Mouse (Mus musculus): Measurements from ENCODE around the gene Zmiz1. TPM values are rescaled to one million over a fixed set of nuclear protein-coding genes. Genes with fewer than 3 reads are reported as not detected.

Zmiz1 gene
- 38.9 and 51.0 TPM in 2 replicates for polyA plus RNA-seq (2012; rRNA removed)

DNA sequence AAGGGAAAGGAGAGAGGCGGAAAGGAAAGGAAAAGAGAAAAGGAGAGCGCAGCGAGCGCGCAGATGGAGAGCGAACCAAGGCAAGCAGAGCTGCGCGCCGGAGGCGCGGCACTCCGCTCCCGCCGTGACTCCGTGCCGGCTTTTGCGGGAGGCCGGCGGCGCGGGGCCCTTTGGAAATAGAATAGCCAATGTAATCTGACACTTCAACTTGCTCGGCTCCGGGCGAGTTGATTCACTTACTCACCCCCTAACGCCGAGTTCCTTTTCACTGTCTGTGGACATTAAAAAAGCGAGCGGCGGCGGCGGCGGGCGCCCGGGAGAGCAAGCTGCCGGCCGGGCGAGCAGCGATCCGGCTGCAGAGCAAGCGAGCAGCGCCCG lies at the start of gene Zmiz1:
Gene Zmiz1, plus strand, starts transcription at position 170 of the 378 bp plus-strand sequence.

DNA sequence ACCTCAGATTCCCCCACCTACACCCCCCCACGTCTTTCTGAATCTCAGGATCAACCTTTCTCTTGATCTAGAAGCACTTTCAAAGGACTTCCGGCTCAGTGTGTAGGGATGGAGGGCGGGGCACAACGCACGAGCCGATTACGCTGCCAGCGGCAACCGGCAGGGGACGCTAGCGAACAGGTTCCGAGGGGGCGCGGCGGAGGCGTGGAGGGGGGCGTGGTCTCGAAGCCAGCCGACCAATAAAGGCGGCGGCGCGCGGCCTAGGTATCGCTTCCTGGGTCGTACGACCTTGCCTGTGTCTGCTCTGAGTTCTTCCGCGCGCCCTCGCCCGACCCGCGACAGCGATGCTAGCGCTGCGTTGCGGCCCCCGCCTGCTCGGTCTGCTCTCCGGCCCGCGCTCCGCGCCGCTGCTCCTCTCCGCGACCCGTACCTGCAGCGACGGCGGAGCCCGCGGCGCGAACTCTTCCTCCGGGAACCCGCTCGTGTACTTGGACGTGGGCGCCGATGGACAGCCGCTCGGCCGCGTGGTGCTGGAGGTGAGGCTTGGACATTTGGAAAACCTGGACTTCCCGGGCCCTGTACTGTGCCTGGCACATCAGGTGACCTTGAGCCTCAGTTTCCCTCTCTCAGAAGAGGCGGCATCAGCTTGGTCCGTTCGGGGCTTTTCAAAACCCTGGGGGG lies 235.0 kb downstream of the Zmiz1 start, which contains the start of gene Ppif:
Gene Ppif, plus strand, starts transcription at position 267 of the 681 bp plus-strand sequence.

Other genes starting within 250 kb of the Zmiz1 start
- 63.5 and 83.0 TPM in 2 replicates for gene Ppif, start 235.0 kb downstream of the Zmiz1 start, polyA plus RNA-seq (2012; rRNA removed)